Mouse (Mus musculus): ENCODE measurements around the gene Guk1.

- TF ChIP-seq CTCF (IDR thresholded peaks at IDR 0.05; ENCODE audit: low read depth, low read length) (no peak), EP300 (IDR thresholded peaks at IDR 0.05; ENCODE audit: insufficient read depth, low read depth, low read length) (no peak)
Measured at GRCm38 (mm10) chr11:59222306-59222705, 30.3 kb upstream of the Guk1 start.

All from ES-Bruce4 (cell line).